Mouse (Mus musculus): Measurements from ENCODE around the gene Pam. TPM values are rescaled to one million over a fixed set of nuclear protein-coding genes. Genes with fewer than 3 reads are reported as not detected.
"Not testable (repeated sequence)": the region's sequence is repeated elsewhere in the genome, so short reads cannot be mapped to it uniquely, and the experiment has no call there.

Pam gene
- total RNA-seq, 2 experiments from 2014 or later: 672 to 774 TPM

- not testable (repeated sequence) for DNase-seq
Observed at GRCm38 (mm10) chr1:97765712-97766111, 329.7 kb downstream of the Pam start.

DNA sequence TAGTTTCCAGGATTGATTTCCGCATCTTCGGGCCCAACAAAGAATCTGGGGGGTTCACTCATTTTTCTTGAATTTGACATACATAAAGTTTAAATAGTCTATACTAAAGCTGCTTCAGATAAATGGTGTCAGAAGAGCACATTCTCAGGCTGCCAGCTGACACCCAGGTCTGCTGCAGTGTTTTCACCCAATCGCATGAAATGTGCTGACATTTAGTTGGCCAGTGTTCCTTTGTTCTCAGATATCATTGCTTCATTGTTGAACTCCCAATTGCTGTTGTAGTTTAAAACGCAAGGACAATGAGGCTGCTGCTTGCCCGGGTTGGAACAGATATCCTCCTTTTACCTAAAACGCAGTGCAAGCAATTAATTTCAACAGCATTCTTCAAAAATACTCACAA, 334.0 kb downstream of the Pam start:
- DNase-seq: peak; percentile 54 to 74

DNA sequence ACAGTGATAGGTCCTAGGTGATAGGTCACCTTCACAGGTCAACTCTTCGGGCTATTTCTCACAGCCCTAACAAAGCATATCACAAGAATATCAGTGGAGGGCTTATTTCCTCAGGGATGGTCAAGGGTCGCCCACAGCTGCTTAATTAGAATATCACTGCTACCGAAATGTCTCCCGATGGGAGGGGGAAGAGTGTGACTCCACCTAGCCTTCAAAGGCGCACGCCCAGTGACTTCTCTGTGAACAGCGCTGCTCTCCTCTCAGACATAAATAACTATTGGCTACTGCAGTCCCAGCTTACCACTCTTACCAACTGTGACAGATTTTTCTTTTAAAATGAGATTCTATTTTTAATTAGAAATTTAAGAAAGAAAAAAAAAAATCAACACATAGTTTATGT, 334.8 kb downstream of the Pam start:
- DNase-seq: peak; percentile 48 to 51

- no peak for DNase-seq
Observed at GRCm38 (mm10) chr1:97759841-97760240, 335.6 kb downstream of the Pam start.

GRCm38 (mm10) chr1:97754392-97754791, 341.1 kb downstream of the Pam start:
- no peak for DNase-seq

- DNase-seq: no peak
Observed at GRCm38 (mm10) chr1:97753216-97753615, 342.2 kb downstream of the Pam start.

- no peak for DNase-seq
Observed at GRCm38 (mm10) chr1:97748163-97748562, 347.3 kb downstream of the Pam start.

- no peak for DNase-seq
Observed at GRCm38 (mm10) chr1:97746261-97746660, 349.2 kb downstream of the Pam start.

DNA sequence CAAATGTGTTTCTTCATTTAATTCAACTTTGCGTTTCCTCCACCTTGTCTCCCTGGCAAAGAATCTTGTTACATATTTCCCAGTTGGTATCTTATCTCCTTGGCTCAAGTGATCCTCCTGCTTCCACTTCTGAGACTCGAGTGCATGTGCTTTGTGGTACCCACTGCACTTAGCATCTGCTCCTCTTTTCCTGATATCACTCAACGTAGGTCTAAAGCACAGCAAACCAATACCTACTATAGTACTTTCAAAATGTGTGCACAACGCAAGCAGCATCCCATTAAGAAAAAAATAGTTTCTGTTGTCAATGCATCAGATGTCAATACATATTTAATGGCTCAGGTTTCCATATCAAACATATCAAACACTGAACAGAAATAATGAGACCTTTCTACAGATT, 349.7 kb downstream of the Pam start:
- no peak for DNase-seq

Measured in heart, adult 18-20 months (tissue).